Comparison of ENCODE assay signal across 11 mouse cellular contexts in genomic region chr12:94031364-94031763, GRCm38 (mm10).
A peak's percentile ranks its signal among the peaks of the same experiment; 100 is the strongest.
DNase-seq lines count a peak whose midpoint lies in the region; ATAC-seq lines count a peak whose summit lies in the region.
"Had no signal": no experiment of that assay in that cellular context is flagged by ENCODE, and none has a peak within 500 bp of the region (broad histone marks: within the 10 kb centered on the region; RNA-seq: fewer than 3 reads in every experiment).

No protein-coding gene starts in this region.

- H3K27me3 ChIP-seq in hindbrain, embryonic 11.5 days (ENCODE audit: control insufficient read depth, insufficient read depth, low read length): no peaks in the 10 kb centered on the region
- no peaks in the 10 kb centered on the region for H3K27me3 ChIP-seq in hindbrain, embryonic 10.5 days (ENCODE audit: insufficient read depth, poor library complexity, severe bottlenecking)
- H3K27me3 ChIP-seq in forebrain, embryonic 15.5 days: no peaks in the 10 kb centered on the region
- no peaks in the 10 kb centered on the region for H3K27me3 ChIP-seq in midbrain, embryonic 10.5 days (ENCODE audit: low read depth, poor library complexity, severe bottlenecking)
- H3K27me3 ChIP-seq: limb, embryonic 15.5 days had no signal

- no peak overlapping the region for H3K4me3 ChIP-seq in hindbrain, embryonic 11.5 days (ENCODE audit: low read depth, low read length)
- H3K4me3 ChIP-seq in hindbrain, embryonic 10.5 days: no peak overlapping the region
- H3K4me3 ChIP-seq in forebrain, embryonic 15.5 days: no peak overlapping the region
- H3K4me3 ChIP-seq in midbrain, embryonic 10.5 days: no peak overlapping the region
- H3K4me3 ChIP-seq: limb, embryonic 15.5 days had no signal

- no peak overlapping the region for H3K27ac ChIP-seq in hindbrain, embryonic 11.5 days (ENCODE audit: low read depth, low read length)
- no peak overlapping the region for H3K27ac ChIP-seq in hindbrain, embryonic 10.5 days
- 0 out of 2 replicates have a peak overlapping the region, but pooled peaks have one; percentile 11 for H3K27ac ChIP-seq in forebrain, embryonic 15.5 days (replicated peaks)
- no peak overlapping the region for H3K27ac ChIP-seq in midbrain, embryonic 10.5 days (replicated peaks)
- H3K27ac ChIP-seq: limb, embryonic 15.5 days had no signal

- 60% methylated on average over 4 of the region's 4 CpGs for WGBS in hindbrain, embryonic 11.5 days
- 72% methylated on average over 4 of the region's 4 CpGs for WGBS in hindbrain, embryonic 10.5 days
- 43% methylated on average over 4 of the region's 4 CpGs for WGBS in forebrain, embryonic 15.5 days
- 71% methylated on average over 4 of the region's 4 CpGs for WGBS in midbrain, embryonic 10.5 days

- peak; percentile 90 for ATAC-seq in hindbrain, embryonic 11.5 days (ENCODE audit: low FRiP score)
- peak; percentile 64 for ATAC-seq in forebrain, embryonic 15.5 days (replicated peaks)
- ATAC-seq: lung, postnatal 0 days had no signal

- H3K4me2 ChIP-seq in hindbrain, embryonic 11.5 days (replicated peaks; ENCODE audit: low read depth, low read length): no peak overlapping the region
- H3K4me2 ChIP-seq in forebrain, embryonic 15.5 days (replicated peaks): no peak overlapping the region
- H3K4me2 ChIP-seq: limb, embryonic 15.5 days had no signal

- no peak overlapping the region for H3K9ac ChIP-seq in hindbrain, embryonic 11.5 days (ENCODE audit: low read depth, low read length)
- no peak overlapping the region for H3K9ac ChIP-seq in forebrain, embryonic 15.5 days (replicated peaks)
- H3K9ac ChIP-seq: limb, embryonic 15.5 days had no signal

- no peaks in the 10 kb centered on the region for H3K4me1 ChIP-seq in hindbrain, embryonic 11.5 days (replicated peaks; ENCODE audit: control insufficient read depth, insufficient read depth, low read length)
- no peaks in the 10 kb centered on the region for H3K4me1 ChIP-seq in hindbrain, embryonic 10.5 days (replicated peaks)
- peaks cover 4% of the 10 kb centered on the region; the same call in 1 of the 2 replicates for H3K4me1 ChIP-seq in forebrain, embryonic 15.5 days
- peaks cover 4% of the 10 kb centered on the region; the same call in 1 of the 2 replicates for H3K4me1 ChIP-seq in midbrain, embryonic 10.5 days
- H3K4me1 ChIP-seq: limb, embryonic 15.5 days had no signal

- H3K36me3 ChIP-seq in hindbrain, embryonic 11.5 days (ENCODE audit: control insufficient read depth, insufficient read depth, low read length): no peaks in the 10 kb centered on the region
- no peaks in the 10 kb centered on the region for H3K36me3 ChIP-seq in hindbrain, embryonic 10.5 days
- no peaks in the 10 kb centered on the region for H3K36me3 ChIP-seq in forebrain, embryonic 15.5 days
- no peaks in the 10 kb centered on the region for H3K36me3 ChIP-seq in midbrain, embryonic 10.5 days
- H3K36me3 ChIP-seq: limb, embryonic 15.5 days had no signal

- no peaks in the 10 kb centered on the region for H3K9me3 ChIP-seq in hindbrain, embryonic 11.5 days (ENCODE audit: control insufficient read depth, low read length)
- H3K9me3 ChIP-seq in hindbrain, embryonic 10.5 days: no peaks in the 10 kb centered on the region
- no peaks in the 10 kb centered on the region for H3K9me3 ChIP-seq in forebrain, embryonic 15.5 days
- H3K9me3 ChIP-seq in midbrain, embryonic 10.5 days (replicated peaks): no peaks in the 10 kb centered on the region
- H3K9me3 ChIP-seq: limb, embryonic 15.5 days had no signal

- DNase-seq in hindbrain, embryonic 11.5 days (ENCODE audit: low spot score): peak; percentile 18
- no peak for DNase-seq in hindbrain, embryonic 10.5 days (ENCODE audit: low spot score)
- DNase-seq in midbrain, embryonic 10.5 days (ENCODE audit: low spot score): peak; percentile 25
- DNase-seq in retina, embryonic 14.5 days (ENCODE audit: low spot score): peak; percentile 23
- DNase-seq in cerebellum, adult 8-10 months: no peak
- DNase-seq in cerebellum, adult 9-10 months: no peak
- no peak for DNase-seq in adrenal gland, adult 8-10 months
- DNase-seq: kidney, adult 2 months had no signal

Comparison
In these comparisons a context has a peak if more than half of its experiments do, and no peak if none do; other contexts are left out.
1. DNase-seq: peak in hindbrain, embryonic 11.5 days (single experiment), midbrain, embryonic 10.5 days (single experiment) and retina, embryonic 14.5 days (single experiment); none in hindbrain, embryonic 10.5 days (single experiment), cerebellum, adult 8-10 months (single experiment), cerebellum, adult 9-10 months (single experiment) and adrenal gland, adult 8-10 months (single experiment).